Mouse (Mus musculus): ENCODE measurements around the gene Nek3.

Nek3 gene

DNA sequence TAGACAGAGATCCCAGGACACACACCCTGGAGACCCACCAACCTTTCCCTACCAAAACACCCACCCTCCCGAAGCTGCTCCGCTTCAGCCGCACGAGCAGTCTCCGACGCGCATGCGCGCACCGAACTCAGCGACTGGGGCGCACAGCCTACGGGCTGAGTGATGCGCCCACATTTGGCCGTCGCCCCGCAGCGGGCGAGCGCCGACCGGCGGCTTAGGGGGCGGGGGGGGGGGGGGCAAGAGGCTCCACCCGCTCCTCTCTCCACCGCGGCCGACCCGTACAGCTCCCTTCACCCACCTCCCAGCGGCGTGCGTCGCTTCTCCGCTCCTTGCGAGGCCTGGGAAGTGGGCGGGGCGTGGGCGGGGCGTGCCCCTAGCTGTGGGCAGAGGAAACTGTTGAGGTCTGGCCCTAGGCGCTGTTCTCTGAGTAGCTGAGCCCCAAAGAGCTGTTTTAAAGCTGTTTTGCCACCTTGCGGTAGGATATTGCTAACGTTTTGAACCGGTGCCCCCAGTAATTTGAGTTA lies at the start of gene Nek3:
Gene Nek3, minus strand, starts transcription at position 356 of the 524 bp plus-strand sequence.
- DNase-seq (ENCODE audit: low spot score in 2 of 2) = peak; percentile 64 to 75

DNA sequence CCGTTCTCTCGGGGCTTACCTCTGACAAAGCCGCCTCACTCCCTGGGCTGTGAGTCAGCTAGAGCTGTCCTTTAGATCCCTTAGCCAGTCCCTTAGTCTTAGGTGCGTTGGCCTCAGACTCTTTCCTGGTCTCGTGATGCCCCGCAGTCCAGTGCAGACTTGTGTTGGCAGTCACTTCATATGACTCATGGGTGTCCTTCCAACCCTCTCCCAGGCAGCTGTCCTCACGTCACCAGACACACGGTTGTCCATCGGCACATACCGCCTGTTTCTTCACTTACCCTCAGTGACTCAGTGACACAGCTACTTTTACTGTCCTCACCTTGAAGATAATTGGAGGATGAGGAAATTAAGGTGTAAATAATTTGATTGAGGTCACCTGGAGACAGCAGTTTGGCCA lies 48.6 kb upstream of the Nek3 start:
- DNase-seq (ENCODE audit: low spot score in 2 of 2) = no peak

DNA sequence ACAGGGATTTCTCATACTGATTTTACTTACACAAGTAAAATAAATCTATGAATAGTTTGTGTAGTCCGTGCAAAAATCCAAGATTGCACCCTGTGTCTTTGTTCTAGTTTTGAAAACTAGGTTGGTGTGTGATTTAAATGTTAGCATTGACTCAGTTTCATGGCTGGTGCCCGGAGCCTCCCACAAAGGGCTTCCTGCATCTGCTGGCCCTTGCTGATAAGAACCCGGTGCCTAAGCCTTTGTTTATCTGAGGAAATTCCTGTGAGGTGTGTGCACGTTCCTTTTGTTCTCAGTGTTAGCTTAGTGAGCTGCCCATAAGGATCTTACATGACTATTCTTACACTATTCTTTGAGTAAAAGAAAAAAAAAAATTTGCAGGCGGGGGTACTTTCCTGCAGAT lies 42.8 kb upstream of the Nek3 start:
- DNase-seq (ENCODE audit: low spot score in 2 of 2) = no peak

GRCm38 (mm10) chr8:22207535-22207934 lies 41.3 kb upstream of the Nek3 start:
- no peak for DNase-seq (ENCODE audit: low spot score in 2 of 2)

GRCm38 (mm10) chr8:22199481-22199880 lies 33.2 kb upstream of the Nek3 start:
- DNase-seq (ENCODE audit: low spot score in 2 of 2) = no peak

GRCm38 (mm10) chr8:22197914-22198313 lies 31.7 kb upstream of the Nek3 start:
- no peak for DNase-seq (ENCODE audit: low spot score in 2 of 2)

GRCm38 (mm10) chr8:22193432-22194010 lies 27.3 kb upstream of the Nek3 start:
- no peak for DNase-seq (ENCODE audit: low spot score in 2 of 2)

DNA sequence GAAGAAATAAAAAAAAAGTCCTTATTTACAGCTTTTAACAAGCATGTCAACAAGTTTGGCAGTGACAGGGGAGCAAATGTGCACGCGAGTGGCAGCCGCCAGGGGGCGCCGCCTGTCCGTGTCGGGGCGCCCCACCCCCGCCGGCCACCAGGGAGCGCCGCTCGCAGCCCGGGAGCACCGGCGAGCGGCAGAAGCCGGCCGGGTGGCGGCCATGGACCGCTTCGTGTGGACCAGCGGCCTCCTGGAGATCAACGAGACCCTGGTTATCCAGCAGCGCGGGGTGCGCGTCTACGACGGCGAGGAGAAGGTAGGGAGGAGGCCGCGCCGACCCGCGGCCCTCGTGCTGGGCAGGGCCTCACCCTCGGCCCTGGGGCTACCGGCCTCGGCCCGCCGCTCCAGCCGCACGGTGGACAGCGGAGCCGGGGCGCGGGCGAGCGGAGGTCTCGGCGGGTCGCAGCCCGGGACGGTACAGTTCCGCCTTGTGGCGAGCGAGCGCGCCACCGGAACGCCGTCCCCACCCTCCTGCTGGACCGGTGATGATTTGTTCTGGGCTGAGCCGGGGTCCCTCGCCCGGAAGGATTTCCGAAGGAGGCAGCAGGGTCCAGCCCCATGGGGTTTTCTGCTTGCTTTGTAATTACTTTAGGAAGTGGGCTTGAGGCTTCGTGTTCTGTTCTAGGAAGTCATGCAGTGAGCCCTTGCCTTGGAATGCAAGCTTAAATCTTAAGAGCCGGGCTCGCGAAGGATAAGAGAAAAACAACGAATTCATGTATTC lies 26.6 kb upstream of the Nek3 start, which contains the start of gene Vps36:
Gene Vps36, plus strand, starts transcription at position 150 of the 772 bp plus-strand sequence.
- peak; percentile 80 to 91 for DNase-seq (ENCODE audit: low spot score in 2 of 2)

DNA sequence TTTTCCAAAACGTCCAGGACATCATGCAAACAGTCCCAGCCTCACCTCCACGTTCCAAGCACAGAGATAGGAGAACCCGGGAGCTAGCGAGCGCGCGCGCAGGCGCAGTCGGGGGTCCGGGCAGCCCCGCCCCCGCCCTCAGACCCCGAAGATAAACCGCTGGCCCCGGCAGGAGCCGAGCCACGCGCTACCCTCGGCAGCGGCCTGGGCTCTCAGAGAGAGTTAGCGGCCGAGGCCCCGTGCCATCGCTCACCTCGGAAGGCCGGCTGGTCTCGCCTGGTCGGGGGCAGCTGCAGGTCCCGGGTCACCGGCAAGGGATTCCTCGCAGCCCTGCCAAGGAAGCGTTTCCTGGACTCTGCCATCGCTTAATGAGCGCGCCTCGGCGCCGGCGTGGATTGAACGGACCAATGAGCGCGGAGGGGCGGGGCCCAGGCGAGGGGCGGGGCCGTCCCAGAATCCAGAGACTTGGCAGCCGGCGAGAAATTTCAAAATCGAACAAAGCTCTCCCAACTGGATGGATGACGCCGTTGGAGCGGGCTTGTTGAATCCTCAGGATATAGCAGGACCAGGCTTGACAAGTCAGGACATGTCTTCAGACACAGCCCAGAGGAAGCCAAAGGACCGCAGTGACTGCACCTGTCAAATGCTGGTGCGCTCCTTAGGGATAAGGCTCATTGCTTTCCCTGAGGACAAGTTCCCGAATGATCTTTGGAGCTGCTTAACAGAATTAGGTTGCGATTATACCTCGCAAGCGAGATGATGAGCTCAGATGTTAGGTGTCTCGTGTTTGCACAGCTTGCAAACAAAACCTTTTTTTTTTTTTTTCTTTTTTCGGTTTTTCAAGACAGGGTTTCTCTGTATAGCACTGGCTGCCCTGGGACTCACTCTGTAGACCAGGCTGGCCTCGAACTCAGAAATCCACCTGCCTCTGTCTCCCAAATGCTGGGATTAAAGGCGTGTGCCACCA lies 19.5 kb upstream of the Nek3 start, which contains the start of gene Ckap2:
Gene Ckap2, minus strand, starts transcription at position 389 of the 967 bp plus-strand sequence.
- DNase-seq (ENCODE audit: low spot score in 2 of 2) = peak; percentile 78 to 80

GRCm38 (mm10) chr8:22184884-22185283 lies 18.6 kb upstream of the Nek3 start:
- peak; percentile 30 for DNase-seq (ENCODE audit: low spot score in 2 of 2)

DNA sequence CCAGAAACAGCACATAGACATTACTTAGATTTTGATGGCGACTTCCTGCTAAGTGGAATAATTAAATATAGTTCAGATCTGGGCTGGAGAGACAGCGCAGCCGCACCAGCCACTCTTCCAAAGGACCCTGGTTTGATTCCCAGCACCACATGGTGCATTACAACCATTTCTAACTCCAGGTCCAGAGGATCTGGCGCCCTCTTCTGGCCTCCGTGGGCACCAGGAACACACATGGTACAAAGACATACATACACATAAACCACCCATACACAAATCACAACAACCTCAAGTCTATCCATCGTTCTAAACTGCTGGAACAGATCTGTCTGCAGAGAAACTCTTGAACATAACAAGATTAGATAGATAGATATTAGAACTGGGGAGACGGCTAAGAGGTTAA lies 9.7 kb upstream of the Nek3 start:
- DNase-seq (ENCODE audit: low spot score in 2 of 2) = no peak

GRCm38 (mm10) chr8:22169167-22169566 lies 2.9 kb upstream of the Nek3 start:
- no peak for DNase-seq (ENCODE audit: low spot score in 2 of 2)

GRCm38 (mm10) chr8:22165251-22166079 lies 770 bp downstream of the Nek3 start:
- DNase-seq (ENCODE audit: low spot score in 2 of 2) = no peak

GRCm38 (mm10) chr8:22164431-22164830 lies 1.8 kb downstream of the Nek3 start:
- DNase-seq (ENCODE audit: low spot score in 2 of 2) = no peak

- DNase-seq (ENCODE audit: low spot score in 2 of 2) = no peak
These were observed 4.0 kb downstream of the Nek3 start for GRCm38 (mm10) chr8:22162206-22162605.

DNA sequence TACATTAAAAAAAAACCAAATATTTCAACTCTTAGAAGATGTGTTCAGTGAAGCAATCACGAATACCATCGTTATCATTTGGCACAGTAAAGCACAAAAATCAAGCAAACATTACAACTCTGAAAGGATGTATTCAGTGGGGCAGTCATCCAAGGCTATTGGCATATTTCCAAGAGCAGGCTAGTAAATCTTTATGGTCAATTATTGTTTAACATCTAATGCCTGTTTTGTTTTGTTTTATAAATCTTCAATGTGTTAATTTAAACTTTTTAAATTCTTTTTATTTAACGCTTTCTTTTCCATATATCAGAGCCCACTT lies 15.9 kb downstream of the Nek3 start:
- DNase-seq (ENCODE audit: low spot score in 2 of 2) = no peak

DNA sequence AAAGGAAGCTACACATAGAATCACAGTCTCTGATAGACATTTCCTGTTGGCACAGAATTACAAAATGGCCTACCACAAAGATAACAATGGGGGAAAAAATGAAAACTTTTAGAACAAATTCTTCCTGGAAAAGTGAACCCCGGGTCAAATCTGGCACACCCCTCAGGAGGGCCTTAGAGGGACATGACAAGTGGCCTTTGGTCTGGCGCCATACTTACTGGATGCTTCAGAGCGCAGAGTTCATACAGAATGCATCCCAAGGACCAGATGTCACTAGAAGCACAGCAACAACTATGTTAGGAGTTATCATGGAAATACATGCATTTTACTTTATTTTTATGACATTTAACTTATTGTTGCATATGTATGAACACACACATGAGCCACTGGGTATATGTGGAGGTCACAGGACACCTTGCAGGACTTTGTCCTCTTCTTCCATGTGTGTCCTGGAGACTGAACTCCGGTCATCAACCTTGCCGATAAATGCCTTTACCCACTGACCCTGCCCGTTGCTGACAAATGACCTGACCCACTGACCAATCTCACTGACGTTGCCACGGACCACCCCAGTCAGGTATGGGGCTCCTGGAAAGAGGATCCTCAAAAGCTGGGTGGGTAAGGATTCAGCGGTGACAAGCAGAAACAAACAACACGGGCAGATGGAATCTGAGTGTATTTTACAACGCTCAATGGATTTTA lies 16.4 kb downstream of the Nek3 start:
- DNase-seq (ENCODE audit: low spot score in 2 of 2) = no peak

DNA sequence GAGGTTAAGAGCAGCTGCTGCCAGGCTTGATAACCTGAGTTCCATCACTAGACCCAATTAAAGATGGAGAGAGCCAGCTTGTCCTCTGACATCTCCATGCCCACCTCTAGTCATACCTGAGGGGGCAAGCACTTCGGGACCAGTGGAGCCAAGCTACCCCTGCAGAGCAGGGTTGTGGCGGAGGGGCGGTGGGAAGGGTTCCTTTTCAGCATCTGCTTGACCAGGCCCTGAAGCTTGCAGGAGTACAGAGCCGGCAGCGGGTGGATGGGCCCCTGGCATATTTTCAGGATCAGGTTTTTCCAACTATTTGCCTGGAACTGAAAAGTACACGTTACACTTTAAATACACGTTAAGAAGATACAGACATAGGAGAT lies 17.9 kb downstream of the Nek3 start:
- no peak for DNase-seq (ENCODE audit: low spot score in 2 of 2)

DNA sequence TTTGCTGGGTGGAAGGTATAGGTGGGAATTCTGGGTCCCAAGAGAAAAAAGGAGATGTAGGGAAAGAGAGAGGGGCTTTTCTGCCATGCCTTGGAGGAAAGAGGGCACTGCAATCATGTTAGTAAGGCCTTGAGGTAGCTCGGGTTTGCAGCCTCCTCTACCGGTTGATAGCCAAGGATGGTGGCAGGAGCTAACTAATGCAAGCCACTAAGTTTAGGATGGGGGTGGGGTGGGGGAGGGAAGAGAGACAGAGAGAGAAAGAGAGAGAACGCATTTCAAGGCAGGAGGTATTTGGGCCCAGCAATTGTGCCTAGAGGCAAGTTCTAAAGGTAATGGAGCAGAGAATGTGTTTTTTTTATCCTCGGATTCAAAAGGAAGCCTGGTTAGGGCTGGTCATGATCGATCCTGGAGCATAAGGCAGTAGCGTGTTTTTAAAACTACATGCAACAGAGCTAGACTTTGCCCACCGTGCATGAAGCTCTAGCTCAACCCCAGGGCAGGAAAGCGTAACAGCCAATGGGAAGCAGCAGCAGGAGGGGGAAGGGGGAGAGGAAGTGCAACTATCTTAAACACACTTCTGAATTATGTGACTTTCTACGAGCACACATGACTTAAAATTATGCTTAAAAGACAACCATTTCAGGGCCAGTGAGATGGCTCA lies 18.4 kb downstream of the Nek3 start:
- DNase-seq (ENCODE audit: low spot score in 2 of 2) = no peak

- no peak for DNase-seq (ENCODE audit: low spot score in 2 of 2)
These were observed 20.4 kb downstream of the Nek3 start for GRCm38 (mm10) chr8:22145831-22146230.

Measured in spleen, postnatal 14 days (tissue).